Mouse (Mus musculus) G1E (cell line): ENCODE data around the gene Pnmal2.

Experiments used
- CTCF ChIP-seq: IDR thresholded peaks from 2 replicates; pipeline ENCODE4 v1.5.1; 2012; ENCODE audit warnings: low read depth, low read length, inconsistent platforms, mixed read lengths
- GATA1 ChIP-seq: IDR thresholded peaks from 2 replicates; pipeline ENCODE4 v1.6.1; 2012; ENCODE audit warnings: borderline replicate concordance, low read length, inconsistent platforms, mixed read lengths
- TAL1 ChIP-seq: conservative IDR thresholded peaks from 2 replicates; pipeline ENCODE4 v1.6.1; 2012; ENCODE audit warnings: low read depth, low read length, inconsistent platforms, mixed read lengths

- TF ChIP-seq CTCF (no peak), TAL1 (no peak), GATA1 (no peak)
Observed at GRCm38 (mm10) chr7:16915461-16916340, 28.8 kb upstream of the Pnmal2 start.
